Mouse (Mus musculus): Measurements from ENCODE around the gene Cdon.

Gene Cdon

DNA sequence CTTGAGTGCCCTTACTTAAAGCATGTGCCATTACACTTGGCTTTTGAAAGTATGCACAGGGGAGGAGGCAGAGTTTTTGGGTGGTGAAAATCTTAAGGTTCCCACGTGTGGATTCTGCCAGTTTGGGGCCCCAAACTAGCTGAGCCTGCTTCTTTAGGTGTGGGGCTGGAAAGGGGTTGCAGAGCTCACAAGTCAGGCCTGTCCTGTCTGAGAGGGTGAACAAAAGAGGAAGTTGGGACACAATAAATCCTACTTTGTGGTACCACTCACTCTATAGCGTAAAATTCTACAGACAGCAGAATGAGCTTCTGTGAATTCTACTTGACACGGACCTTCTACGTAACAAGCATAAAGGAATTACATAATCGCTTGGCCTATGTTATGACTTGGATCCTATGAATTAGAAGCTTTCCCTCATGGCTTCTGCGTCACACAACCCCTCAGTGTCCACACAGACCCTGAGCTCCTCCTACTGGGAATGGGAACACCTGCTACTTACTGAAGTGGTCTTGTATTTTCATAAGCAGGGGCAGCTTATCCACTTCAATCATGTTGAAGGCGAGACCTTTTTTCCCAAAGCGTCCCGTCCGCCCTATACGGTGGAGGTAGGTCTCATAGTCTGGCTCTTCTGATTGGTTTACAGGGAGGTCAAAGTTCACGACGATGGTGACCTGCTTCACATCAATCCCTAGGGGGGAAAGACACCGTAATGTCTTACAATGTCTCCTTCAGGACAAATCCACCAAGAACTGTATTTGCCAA is 122.4 kb downstream of the Cdon start:
- DNase-seq = no peak

DNA sequence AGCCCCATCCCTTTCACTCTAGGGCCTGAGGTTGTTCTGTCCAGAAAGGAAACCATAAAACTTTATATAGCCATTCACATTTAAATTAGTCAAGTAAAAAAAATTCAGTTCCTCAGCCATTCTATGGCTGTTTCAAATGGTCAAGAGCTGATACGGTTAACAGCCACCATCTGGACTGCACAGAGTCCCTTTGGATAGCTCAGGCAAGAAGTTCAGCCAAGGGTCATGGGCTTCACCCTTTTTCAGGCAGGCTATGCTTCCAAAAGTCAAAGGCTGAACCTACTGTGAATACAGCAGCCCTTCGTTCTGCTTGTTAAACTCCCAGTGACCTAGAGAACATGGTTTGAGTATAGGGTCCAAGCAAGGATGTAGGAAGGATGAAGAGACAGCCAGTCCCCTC is 123.7 kb downstream of the Cdon start:
- DNase-seq = no peak

DNA sequence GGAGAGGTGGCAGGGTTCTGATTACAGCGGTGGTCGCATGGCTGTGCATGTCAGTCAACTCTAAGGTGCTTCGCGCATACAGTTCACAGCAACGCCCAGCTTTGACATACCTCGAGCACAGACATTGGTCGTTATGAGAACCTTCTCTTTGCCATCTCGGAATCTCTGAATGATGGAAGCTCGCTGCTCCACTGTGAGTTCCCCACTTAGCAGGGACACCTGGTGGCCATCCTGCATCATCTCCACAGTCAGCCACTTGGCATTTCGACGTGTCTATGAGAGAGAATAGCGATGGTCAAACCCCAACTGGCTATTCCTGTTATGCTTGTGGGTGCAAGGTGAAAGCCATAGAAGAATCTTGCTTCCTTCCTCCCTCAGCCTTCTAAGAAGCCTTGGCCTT is 124.8 kb downstream of the Cdon start:
- DNase-seq = no peak

DNA sequence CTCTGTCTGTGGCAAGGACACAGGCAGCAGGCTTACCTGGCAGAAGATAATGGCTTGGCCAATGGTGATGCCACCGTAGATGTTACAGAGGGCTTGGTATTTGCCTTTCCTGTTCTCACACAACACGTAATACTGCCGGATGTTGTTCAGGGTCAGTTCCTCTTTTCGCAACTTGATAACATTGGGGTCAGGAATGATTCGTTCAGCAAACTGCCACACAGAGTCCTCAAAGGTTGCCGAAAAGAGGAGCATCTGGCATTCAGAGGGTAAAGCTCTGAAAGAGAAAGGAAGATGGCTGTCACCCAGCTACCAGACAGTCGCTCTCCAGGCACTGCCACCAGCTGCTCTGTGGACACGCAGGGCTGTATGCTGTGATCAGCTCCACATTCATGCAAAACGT is 125.8 kb downstream of the Cdon start:
- no peak for DNase-seq

DNA sequence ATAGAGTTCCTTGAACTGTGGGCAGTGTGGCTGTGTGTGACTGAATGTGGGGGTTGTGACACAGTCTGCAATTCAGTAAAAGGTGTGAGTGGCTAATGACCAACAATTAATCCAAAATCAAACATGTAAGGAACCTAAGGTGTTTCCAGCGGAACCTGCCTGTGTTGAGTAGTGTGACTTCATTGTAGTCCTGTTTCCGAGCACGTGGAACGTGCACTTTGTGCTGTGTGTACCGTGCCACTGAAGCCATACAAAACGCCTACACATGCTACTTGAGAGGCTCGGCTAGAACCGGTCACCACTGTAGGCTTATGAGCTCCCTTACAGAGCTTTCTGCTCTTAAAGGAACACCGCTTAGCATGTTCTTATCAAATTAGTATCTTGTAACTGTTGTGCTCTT is 127.5 kb downstream of the Cdon start:
- DNase-seq = no peak

DNA sequence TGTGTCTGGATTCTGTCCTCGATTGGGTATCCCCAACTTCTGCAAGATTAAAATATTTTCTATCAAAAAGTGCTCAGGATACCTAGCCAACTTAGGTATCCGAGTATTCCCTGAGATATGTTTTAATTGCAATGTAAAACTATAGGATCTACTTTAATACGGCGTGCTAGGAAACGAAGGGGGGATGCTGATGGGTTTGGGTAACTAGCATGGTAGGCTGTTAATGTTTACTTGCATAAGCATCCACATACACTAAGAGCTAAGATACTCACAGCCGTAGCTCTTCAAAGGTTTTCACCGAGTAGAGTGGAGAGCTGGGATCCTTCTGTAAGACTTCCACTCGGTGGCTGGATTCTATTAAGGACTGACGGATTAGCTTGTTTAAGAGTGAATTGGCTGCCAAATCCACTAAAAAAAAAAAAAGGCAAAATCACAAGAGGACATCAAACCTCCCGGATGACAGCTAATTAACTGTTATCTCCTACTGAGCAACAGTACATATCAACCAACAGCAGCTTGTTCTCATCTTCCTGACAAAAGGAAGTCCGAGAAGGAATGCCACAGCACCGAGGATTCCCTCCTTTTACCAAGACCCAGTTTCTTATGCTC is 135.7 kb downstream of the Cdon start:
- DNase-seq = no peak
